Mouse (Mus musculus): Measurements from ENCODE around the gene Tnfsfm13.
A peak's percentile ranks its signal among the peaks of the same experiment; 100 is the strongest.

Tnfsfm13 gene

GRCm38 (mm10) chr11:69653399-69653798 is 42.5 kb downstream of the Tnfsfm13 start:
- DNase-seq (ENCODE audit: low spot score) = no peak

- no peak for DNase-seq (ENCODE audit: low spot score)
Measured at GRCm38 (mm10) chr11:69645860-69646259, 50.0 kb downstream of the Tnfsfm13 start.

- no peak for DNase-seq (ENCODE audit: low spot score)
Measured at GRCm38 (mm10) chr11:69635471-69635870, 60.4 kb downstream of the Tnfsfm13 start.

- peak; percentile 55 for DNase-seq (ENCODE audit: low spot score)
Measured at GRCm38 (mm10) chr11:69633128-69633866, 62.6 kb downstream of the Tnfsfm13 start.
